Mouse (Mus musculus) bone marrow, adult 2 months (tissue): ENCODE results near the gene Mid1. TPM values are rescaled to one million over a fixed set of nuclear protein-coding genes. Genes with fewer than 3 reads are reported as not detected.

ENCODE experiments used
- H3K27ac ChIP-seq: fragments of 200-500 bp; 2 replicates; pipeline ENCODE4 v1.5.1; 2012; ENCODE audit warnings: low read depth, mild to moderate bottlenecking, control low read depth, inconsistent platforms, low read length; ENCODE audit not compliant: control insufficient read depth, poor library complexity, insufficient read depth
- H3K4me1 ChIP-seq: fragments of 200-500 bp; 2 replicates; pipeline ENCODE4 v1.6.1; 2011; ENCODE audit warnings: low read length; ENCODE audit not compliant: control insufficient read depth, insufficient read depth
- H3K4me3 ChIP-seq: fragments of 200-500 bp; replicated peaks from 2 replicates; pipeline ENCODE3; 2011; ENCODE audit warnings: mild to moderate bottlenecking, low read depth, low read length, control low read depth; ENCODE audit not compliant: control insufficient read depth
- CTCF ChIP-seq: fragments of 200-500 bp; IDR thresholded peaks from 2 replicates; pipeline ENCODE4 v1.5.1; 2011; ENCODE audit warnings: low read length, control low read depth; ENCODE audit not compliant: control insufficient read depth, insufficient read depth
- POLR2A ChIP-seq: fragments of 200-500 bp; IDR thresholded peaks from 2 replicates; pipeline ENCODE4 v1.6.1; 2011; ENCODE audit warnings: low read depth, mild to moderate bottlenecking, control low read depth, low read length, borderline replicate concordance; ENCODE audit not compliant: control insufficient read depth
- WGBS: fragments of 180-500 bp; shearing (Covaris S2); methylation state at CpG from one replicate; pipeline ENCODE4 v1.1.7; 2018; 5-methylcytosine and 5-hydroxymethylcytosine counted together
- polyA plus RNA-seq: library from polyadenylated mRNA; stranded (reverse); fragments of >200 nt; gene quantifications from 2 replicates; pipeline ENCODE4 v1.2.4, GENCODE M21; 2011; ENCODE audit warnings: low replicate concordance; ENCODE audit not compliant: missing spikeins, insufficient read depth, insufficient read length

The Mid1 gene
- polyA plus RNA-seq, 1 experiment, result 33.3 TPM

GRCm38 (mm10) chrX:169723511-169723910 is 38.5 kb downstream of the Mid1 start:
- H3K4me1 ChIP-seq, result no peaks in the 10 kb centered on the region
- no peak overlapping the region for H3K27ac ChIP-seq
- H3K4me3 ChIP-seq, result no peak overlapping the region
- TF ChIP-seq POLR2A (no peak), CTCF (no peak)
- WGBS, result 80% methylated on average over 1 of the region's 1 CpGs

DNA sequence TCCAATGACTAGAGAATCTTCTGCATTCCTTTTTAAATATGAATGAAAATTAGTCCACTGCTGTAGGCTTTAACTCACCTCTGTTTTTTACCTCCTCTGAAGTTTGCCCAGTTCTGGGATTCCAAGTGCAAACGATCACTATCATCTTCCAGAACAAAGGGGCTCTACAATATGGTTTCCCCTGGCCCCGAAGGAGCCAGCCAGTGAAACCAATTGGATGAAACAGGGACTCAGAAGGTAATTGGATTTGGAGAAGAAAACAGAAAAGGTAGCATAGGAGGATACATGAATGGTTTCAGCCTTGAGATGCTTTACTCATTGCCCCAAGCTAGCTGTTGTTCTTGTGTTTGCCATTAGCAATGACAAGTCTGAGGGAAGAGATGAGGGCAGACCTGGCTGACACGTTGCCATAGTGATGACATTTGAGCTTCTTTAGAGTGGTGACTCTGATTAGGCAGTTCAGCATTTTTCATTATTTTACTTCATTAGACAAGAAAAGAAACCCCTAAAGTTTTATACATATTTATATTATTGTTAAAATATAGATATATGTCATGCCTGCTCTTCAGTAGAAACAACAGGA is 50.5 kb downstream of the Mid1 start:
- Histone ChIP-seq H3K4me3 (no peak overlapping the region), H3K27ac (no peak overlapping the region), H3K4me1 (no peaks in the 10 kb centered on the region)
- TF ChIP-seq CTCF (no peak), POLR2A (no peak)
- WGBS, result 63% methylated on average over 3 of the region's 3 CpGs

GRCm38 (mm10) chrX:169758001-169758400 is 73.0 kb downstream of the Mid1 start:
- no peak overlapping the region for H3K27ac ChIP-seq
- no peak for TF ChIP-seq CTCF
- TF ChIP-seq POLR2A, result no peak
- 85% methylated on average over 3 of the region's 3 CpGs for WGBS
- no peak overlapping the region for H3K4me3 ChIP-seq
- no peaks in the 10 kb centered on the region for H3K4me1 ChIP-seq

- Histone ChIP-seq H3K4me1 (no peaks in the 10 kb centered on the region), H3K4me3 (no peak within 1 kb of the TSS), H3K27ac (no peak within 1 kb of the TSS)
- 77% methylated on average over 3 of the region's 3 CpGs for WGBS
- no peak for TF ChIP-seq POLR2A
- no peak for TF ChIP-seq CTCF
These were observed 94.5 kb downstream of the Mid1 start, which contains the start of gene 4933400A11Rik for GRCm38 (mm10) chrX:169779535-169779934. TSS of gene 4933400A11Rik (minus strand) at chrX:169779635.

DNA sequence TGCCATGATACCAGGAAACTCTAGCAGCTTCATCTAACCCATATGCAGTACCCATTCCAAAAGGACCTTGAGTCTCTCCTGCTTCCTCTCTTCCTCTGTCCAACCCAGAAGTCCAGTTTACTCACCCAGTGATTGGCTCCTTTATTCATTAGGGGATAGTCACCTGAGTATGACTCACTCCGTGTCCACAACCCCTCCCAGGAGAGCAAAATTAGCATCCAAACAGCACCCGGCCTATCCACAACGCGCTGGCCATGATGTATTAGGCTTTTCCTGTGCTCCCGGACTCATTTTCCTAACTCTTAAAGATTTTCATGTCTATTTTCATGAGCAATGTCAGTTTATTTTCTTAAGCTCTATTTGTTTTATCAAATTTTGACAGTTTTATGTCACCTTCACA is 104.7 kb downstream of the Mid1 start:
- H3K4me3 ChIP-seq, result no peak overlapping the region
- no peak overlapping the region for H3K27ac ChIP-seq
- WGBS, result 86% methylated on average over 5 of the region's 5 CpGs
- no peaks in the 10 kb centered on the region for H3K4me1 ChIP-seq
- TF ChIP-seq CTCF (no peak), POLR2A (no peak)

DNA sequence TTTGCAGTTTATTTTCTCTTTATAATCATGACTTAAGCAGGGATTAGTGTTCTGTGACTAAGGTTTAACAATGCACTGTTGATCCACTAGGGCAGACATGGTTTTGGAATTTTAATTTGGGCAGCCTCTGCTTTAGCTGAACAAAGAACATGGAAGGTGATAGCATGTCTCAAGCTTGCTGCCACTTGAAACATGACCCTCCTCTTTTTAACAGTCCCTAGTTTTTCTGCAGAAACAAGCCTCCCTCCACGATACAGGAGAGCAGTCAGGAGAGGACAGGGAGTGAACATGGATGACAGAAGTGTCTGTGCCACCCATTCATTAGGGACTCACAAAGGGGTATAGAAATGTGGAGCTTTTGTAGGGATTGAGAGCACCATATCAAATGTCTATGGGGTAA is 107.9 kb downstream of the Mid1 start:
- 80% methylated on average over 1 of the region's 1 CpGs for WGBS
- H3K27ac ChIP-seq, result no peak overlapping the region
- TF ChIP-seq POLR2A, result no peak
- no peak for TF ChIP-seq CTCF
- no peak overlapping the region for H3K4me3 ChIP-seq
- no peaks in the 10 kb centered on the region for H3K4me1 ChIP-seq

DNA sequence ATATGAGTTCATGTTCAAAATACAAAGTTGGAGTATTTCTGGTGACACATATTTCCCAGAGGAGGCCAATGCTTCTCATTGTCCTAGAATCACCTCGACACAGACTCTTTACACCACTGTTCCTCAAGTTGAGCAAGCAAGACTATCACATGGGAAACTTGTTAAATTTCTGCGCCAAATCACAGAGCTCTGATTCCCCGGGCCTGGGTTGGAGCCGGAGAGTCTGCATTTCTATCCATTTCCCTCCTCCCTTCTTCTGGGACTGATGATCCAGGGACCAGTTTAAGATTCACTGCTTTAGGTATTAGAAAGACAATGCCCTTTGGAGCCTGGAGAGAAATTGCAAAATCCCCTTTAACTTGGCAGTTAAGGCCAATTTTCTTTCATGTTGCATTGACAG is 109.4 kb downstream of the Mid1 start:
- WGBS, result 74% methylated on average over 4 of the region's 4 CpGs
- TF ChIP-seq POLR2A, result no peak
- no peaks in the 10 kb centered on the region for H3K4me1 ChIP-seq
- no peak overlapping the region for H3K4me3 ChIP-seq
- no peak overlapping the region for H3K27ac ChIP-seq

- H3K27ac ChIP-seq, result no peak overlapping the region
- no peaks in the 10 kb centered on the region for H3K4me1 ChIP-seq
- 22% methylated on average over 7 of the region's 7 CpGs for WGBS
- no peak overlapping the region for H3K4me3 ChIP-seq
- TF ChIP-seq CTCF, result no peak
- TF ChIP-seq POLR2A, result no peak
These were observed 109.9 kb downstream of the Mid1 start for GRCm38 (mm10) chrX:169794831-169795311.

DNA sequence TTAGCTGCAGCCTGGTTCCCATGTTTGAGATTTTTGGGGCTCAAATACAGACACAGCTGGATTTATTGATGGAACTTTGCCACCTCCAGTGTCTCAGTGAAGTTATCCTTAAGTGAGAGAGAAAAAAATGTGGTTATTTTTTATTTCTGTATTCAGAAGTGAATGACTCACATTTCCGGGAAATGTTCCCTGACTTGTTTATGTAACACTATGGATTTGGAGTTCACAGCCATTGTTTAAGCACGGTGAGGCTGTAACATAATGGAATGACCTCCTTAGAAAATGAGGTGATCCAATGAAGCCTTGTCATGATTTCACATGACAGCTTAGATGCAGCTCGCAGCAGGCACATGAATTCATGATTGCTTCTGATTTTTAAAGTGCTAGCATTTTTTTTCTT is 112.1 kb downstream of the Mid1 start:
- H3K27ac ChIP-seq, result no peak overlapping the region
- H3K4me3 ChIP-seq, result no peak overlapping the region
- 58% methylated on average over 3 of the region's 3 CpGs for WGBS
- TF ChIP-seq POLR2A (no peak), CTCF (no peak)
- H3K4me1 ChIP-seq, result no peaks in the 10 kb centered on the region
